Mouse (Mus musculus): ENCODE measurements around the gene Rfesd. TPM values are rescaled to one million over a fixed set of nuclear protein-coding genes. Genes with fewer than 3 reads are reported as not detected.

Gene Rfesd
- polyA plus RNA-seq, 1 experiment from 2014 or later = 17.9 TPM

DNA sequence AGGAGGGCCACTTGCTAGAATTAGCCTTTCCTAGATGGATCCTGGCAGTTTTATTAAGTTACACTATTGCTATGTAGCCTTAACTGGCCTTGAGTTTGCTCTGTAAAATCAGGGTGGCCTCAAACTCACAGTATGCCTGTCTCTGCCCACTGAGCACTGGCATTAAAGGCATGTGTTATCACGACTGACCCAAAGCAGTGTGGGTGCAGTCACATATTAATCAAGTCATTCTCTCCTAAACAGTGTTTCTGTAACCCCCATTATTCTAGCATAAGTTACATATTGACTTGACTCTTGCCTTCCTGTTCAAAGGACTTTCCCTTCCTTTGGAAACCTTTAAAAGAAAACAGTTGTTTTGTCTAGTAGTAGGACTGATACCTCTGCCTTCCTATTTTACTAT, 23.9 kb upstream of the Rfesd start:
- Histone ChIP-seq H3K4me1 (replicated peaks) (no peaks in the 10 kb centered on the region), H3K27ac (replicated peaks) (no peak overlapping the region), H3K9ac (no peak overlapping the region), H3K9me3 (no peaks in the 10 kb centered on the region), H3K4me3 (no peak overlapping the region), H3K27me3 (no peaks in the 10 kb centered on the region), H3K4me2 (no peak overlapping the region), H3K36me3 (no peaks in the 10 kb centered on the region)
- WGBS = 56% methylated on average over 1 of the region's 1 CpGs
- ATAC-seq (ENCODE audit: low read depth) = no peak

DNA sequence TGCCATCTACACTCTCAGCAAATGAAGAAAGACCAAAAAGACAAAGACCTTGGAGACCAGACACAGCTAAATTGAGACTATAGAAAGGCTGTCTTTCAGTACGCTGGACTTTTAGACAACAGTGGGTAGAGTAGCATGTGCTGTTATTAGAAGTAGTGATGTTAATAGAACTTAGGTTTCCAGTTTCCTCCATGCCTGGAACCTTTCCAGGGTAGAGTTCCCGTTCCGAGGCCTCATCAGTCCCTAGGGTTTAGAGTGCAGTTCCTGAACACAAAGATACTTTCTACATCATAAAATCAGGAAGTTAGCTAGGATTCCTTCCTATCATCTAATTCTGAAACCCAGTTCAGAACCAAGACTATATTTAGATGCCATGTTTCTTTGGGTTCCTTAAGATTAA, 6.1 kb upstream of the Rfesd start:
- no peak for ATAC-seq (ENCODE audit: low read depth)
- Histone ChIP-seq H3K36me3 (no peaks in the 10 kb centered on the region), H3K4me3 (no peak overlapping the region), H3K27me3 (no peaks in the 10 kb centered on the region), H3K4me1 (replicated peaks) (no peaks in the 10 kb centered on the region), H3K27ac (replicated peaks) (no peak overlapping the region), H3K9ac (no peak overlapping the region), H3K9me3 (no peaks in the 10 kb centered on the region), H3K4me2 (no peak overlapping the region)
- WGBS = 78% methylated on average over 3 of the region's 3 CpGs

DNA sequence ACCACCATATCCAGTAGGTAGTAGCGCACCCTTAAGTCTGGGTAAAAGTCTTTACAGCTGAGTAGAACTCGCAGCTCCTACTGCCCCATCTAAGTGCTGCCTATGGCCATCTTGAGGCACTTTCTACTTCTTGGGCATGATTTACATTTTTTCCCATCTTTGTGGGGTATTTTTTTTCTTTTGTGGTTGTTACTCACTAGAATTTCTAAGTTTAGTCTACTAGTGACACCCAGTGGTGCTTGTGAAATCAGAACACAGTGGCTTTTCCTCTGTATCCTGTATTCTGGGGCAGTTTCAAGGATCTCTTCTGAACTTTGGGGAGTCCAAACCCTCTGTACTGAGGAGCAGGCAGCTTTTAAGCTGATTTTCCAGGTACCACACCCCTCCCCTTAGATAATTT, 3.3 kb upstream of the Rfesd start:
- ATAC-seq (ENCODE audit: low read depth) = no peak
- no peak overlapping the region for H3K4me3 ChIP-seq
- 91% methylated on average over 2 of the region's 2 CpGs for WGBS
- H3K9ac ChIP-seq = no peak overlapping the region
- H3K4me2 ChIP-seq = no peak overlapping the region
- H3K9me3 ChIP-seq = no peaks in the 10 kb centered on the region
- H3K27ac ChIP-seq (replicated peaks) = no peak overlapping the region
- no peaks in the 10 kb centered on the region for H3K27me3 ChIP-seq
- H3K4me1 ChIP-seq (replicated peaks) = peaks cover 14% of the 10 kb centered on the region
- H3K36me3 ChIP-seq = no peaks in the 10 kb centered on the region

DNA sequence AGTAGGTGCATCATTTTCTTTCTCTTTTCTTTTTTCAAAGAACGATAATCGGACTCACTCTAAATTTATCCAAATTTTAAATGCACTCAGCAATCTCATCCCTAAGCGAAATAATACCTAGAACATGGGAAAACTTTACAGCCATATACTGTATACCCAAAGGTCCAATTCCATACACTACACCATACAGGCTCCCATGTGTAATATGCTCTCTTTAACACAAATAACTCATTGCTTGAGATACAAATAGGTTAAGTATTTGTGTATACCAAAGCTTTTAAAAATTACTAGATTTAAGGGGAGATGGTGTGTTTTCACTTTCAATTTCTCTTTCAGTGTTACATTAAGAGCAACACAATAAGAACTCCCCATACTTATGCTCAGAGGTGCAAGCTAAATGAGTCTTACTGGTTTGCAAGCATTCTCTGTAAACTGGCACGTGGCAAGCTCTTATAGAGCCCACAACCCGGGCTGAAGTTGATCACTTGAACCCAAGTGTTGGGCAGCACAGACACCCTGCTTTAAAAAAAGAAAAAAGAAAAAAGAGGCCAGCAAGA, 403 bp upstream of the Rfesd start:
- 48% methylated on average over 5 of the region's 5 CpGs for WGBS
- ATAC-seq (ENCODE audit: low read depth) = peak; percentile 70
- peak overlapping the region; percentile 55 for H3K9ac ChIP-seq
- H3K4me3 ChIP-seq = peak overlapping the region; percentile 56
- H3K4me1 ChIP-seq (replicated peaks) = peaks cover 15% of the 10 kb centered on the region
- peak overlapping the region; percentile 95 for H3K27ac ChIP-seq (replicated peaks)
- no peaks in the 10 kb centered on the region for H3K27me3 ChIP-seq
- peak overlapping the region; percentile 67 for H3K4me2 ChIP-seq
- no peaks in the 10 kb centered on the region for H3K36me3 ChIP-seq
- H3K9me3 ChIP-seq = no peaks in the 10 kb centered on the region

DNA sequence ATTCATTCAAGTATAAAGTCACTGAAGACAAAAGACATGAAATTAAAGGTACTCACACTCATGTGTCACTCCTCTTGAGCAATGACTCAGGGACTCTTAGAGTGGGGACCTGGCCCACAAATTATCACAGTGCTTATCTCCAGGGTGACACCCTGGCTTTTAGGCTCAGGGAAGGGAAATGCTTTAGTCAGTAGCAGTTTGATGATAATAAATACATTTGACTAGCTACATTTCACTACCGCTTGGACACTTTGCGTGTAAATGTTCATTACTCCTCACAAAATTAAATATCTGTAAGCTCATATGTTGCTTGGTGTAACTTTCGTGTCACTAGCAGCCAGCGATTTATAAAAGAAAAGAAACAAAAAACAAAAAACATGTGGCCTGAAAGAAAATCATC, 1.1 kb downstream of the Rfesd start:
- H3K4me1 ChIP-seq (replicated peaks) = peaks cover 15% of the 10 kb centered on the region
- no peaks in the 10 kb centered on the region for H3K9me3 ChIP-seq
- peak overlapping the region; percentile 56 for H3K4me3 ChIP-seq
- 73% methylated on average over 4 of the region's 4 CpGs for WGBS
- no peaks in the 10 kb centered on the region for H3K36me3 ChIP-seq
- peak overlapping the region; percentile 95 for H3K27ac ChIP-seq (replicated peaks)
- peak overlapping the region; percentile 67 for H3K4me2 ChIP-seq
- peak overlapping the region; percentile 85 for H3K9ac ChIP-seq
- no peaks in the 10 kb centered on the region for H3K27me3 ChIP-seq
- no peak for ATAC-seq (ENCODE audit: low read depth)

DNA sequence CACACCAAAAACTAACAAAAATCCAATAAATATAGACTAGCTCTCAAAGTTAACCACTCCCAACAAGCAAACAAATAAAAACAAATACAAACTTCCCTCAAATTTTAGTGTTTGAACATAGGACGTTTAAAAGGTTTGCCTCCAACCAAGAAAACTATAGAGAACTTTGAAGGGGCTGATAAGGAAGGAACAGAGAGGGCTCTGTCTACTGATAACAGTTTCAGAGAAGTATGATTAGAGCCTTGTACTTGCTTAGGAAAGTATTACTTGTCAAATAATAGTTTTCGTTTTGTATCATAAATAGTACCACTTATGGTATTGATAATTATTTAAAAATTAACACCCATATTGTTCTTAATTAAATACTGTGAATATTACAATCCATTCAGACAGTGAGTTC, 4.0 kb downstream of the Rfesd start:
- no peaks in the 10 kb centered on the region for H3K36me3 ChIP-seq
- H3K27me3 ChIP-seq = no peaks in the 10 kb centered on the region
- H3K9me3 ChIP-seq = no peaks in the 10 kb centered on the region
- H3K4me2 ChIP-seq = no peak overlapping the region
- no peak overlapping the region for H3K27ac ChIP-seq (replicated peaks)
- no peak overlapping the region for H3K9ac ChIP-seq
- H3K4me1 ChIP-seq (replicated peaks) = peaks cover 15% of the 10 kb centered on the region
- WGBS = 81% methylated on average over 2 of the region's 2 CpGs
- no peak for ATAC-seq (ENCODE audit: low read depth)
- H3K4me3 ChIP-seq = no peak overlapping the region

DNA sequence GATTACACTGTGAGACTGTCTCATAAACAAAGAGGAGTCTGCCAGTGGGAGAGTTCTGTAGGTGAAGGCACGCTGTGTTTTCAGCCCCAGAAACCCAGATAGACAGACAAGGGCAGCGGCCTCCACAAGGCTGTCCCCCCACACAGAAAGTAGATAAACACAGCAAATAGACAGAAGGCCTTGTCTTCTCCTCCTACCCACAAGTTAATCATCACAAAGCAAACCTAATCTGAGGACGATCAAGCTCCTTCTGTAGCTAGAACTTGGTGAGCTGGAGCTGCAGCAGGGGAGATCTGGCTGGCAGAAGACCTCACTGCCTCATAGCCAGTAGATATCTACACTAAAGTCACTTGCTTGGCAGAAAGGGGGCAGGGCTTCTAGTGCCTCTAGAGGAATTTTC, 15.2 kb downstream of the Rfesd start:
- Histone ChIP-seq H3K9me3 (no peaks in the 10 kb centered on the region), H3K36me3 (peaks cover 39% of the 10 kb centered on the region), H3K27ac (replicated peaks) (no peak overlapping the region), H3K27me3 (no peaks in the 10 kb centered on the region), H3K4me3 (no peak overlapping the region), H3K4me2 (no peak overlapping the region), H3K9ac (no peak overlapping the region), H3K4me1 (replicated peaks) (no peaks in the 10 kb centered on the region)
- no peak for ATAC-seq (ENCODE audit: low read depth)
- 88% methylated on average over 3 of the region's 3 CpGs for WGBS

DNA sequence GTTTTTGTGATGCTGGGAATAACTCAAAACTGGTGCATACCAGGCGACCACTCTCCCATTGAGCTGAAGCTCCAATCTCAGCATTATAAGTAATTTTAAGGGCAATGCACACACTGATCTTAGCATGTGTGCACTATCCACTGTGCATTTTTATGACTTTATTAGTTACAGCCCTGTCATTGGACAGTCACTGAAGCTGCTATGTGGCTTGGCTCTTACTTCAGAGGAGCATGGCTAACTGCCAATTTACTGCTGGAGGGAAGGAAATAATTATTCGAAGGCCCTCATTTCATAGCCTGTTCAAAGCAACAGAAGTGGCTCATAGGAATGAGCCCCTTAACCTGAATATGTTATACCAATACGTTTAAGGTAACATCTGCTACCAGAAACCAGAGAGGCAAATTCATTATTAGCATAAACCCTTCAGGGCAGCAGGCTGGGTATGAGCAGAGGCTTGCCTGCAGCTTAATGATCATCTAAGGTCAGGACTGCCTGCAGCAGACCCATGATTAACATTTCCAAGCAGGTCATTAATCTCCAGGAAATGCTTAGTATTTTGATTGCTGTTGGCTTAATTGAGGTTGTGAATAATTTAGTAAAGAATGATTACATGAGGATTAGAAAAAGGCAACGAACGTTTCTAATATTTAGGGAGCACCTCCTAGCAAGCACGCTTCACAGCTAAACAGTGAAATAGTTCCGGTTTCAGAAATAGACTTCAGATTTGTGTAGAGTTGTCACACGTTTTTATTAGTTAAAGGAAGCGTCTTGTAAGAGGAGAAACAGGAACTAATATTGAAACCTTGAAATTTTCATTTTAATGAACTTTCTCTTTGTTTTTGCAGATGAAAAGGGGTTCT, 26.1 kb downstream of the Rfesd start:
- peak overlapping the region; percentile 47; the same call in 1 of the 2 replicates for H3K27ac ChIP-seq (replicated peaks)
- H3K9ac ChIP-seq = no peak overlapping the region
- peak; percentile 92 for ATAC-seq (ENCODE audit: low read depth)
- H3K27me3 ChIP-seq = no peaks in the 10 kb centered on the region
- H3K4me3 ChIP-seq = no peak overlapping the region
- H3K9me3 ChIP-seq = 0 out of 2 replicates have a peak, but pooled peaks cover 5% of the 10 kb centered on the region
- 30% methylated on average over 9 of the region's 9 CpGs for WGBS
- H3K36me3 ChIP-seq = no peaks in the 10 kb centered on the region
- H3K4me1 ChIP-seq (replicated peaks) = peaks cover 15% of the 10 kb centered on the region
- no peak overlapping the region for H3K4me2 ChIP-seq

DNA sequence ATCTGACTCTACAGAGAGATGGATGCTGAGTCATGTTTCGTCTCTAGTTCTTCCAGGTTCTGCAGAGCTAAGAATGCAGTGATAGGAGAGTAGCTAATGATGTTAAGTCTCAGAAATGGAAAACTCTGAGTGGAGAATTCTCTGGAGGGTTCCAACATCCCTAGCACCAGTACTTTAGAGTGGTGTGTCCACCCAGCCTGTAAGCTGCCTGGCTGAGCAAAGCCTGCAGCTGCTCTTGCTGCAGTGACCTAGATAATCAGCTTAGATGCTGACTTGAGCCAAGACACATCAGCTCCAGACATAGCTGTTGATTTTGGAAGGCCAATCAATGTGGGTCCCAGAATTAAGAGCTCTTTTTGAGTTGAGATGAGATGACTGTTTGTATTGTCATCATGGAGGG, 30.4 kb downstream of the Rfesd start:
- H3K27me3 ChIP-seq = no peaks in the 10 kb centered on the region
- no peak for ATAC-seq (ENCODE audit: low read depth)
- H3K27ac ChIP-seq (replicated peaks) = no peak overlapping the region
- WGBS = 88% methylated on average over 1 of the region's 1 CpGs
- H3K4me2 ChIP-seq = no peak overlapping the region
- H3K9ac ChIP-seq = no peak overlapping the region
- H3K9me3 ChIP-seq = no peaks in the 10 kb centered on the region
- H3K4me3 ChIP-seq = no peak overlapping the region
- H3K4me1 ChIP-seq (replicated peaks) = peaks cover 15% of the 10 kb centered on the region
- H3K36me3 ChIP-seq = no peaks in the 10 kb centered on the region

DNA sequence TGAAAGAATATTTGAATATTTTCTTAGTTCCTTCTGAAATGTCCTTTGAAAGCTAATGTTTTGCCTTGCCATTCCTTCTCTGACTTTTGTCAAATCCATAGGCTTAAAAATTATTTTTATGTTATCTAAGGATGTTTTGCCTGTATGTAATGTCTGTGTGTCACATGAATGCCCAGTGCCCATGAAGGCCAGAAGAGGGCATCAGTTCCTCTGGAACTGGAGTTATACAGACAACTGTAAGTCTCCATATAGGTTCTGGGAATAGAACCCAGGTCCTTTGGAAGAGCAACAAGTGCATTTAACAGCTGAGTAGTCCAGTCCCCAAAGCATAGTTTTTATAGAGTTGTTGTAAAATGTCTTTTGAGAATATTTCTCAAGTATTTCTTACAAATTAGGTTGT, 36.6 kb downstream of the Rfesd start:
- Histone ChIP-seq H3K9ac (no peak overlapping the region), H3K4me3 (no peak overlapping the region), H3K27me3 (no peaks in the 10 kb centered on the region), H3K4me1 (replicated peaks) (no peaks in the 10 kb centered on the region), H3K9me3 (0 out of 2 replicates have a peak, but pooled peaks cover 2% of the 10 kb centered on the region), H3K36me3 (no peaks in the 10 kb centered on the region), H3K27ac (replicated peaks) (no peak overlapping the region), H3K4me2 (no peak overlapping the region)
- no peak for ATAC-seq (ENCODE audit: low read depth)

DNA sequence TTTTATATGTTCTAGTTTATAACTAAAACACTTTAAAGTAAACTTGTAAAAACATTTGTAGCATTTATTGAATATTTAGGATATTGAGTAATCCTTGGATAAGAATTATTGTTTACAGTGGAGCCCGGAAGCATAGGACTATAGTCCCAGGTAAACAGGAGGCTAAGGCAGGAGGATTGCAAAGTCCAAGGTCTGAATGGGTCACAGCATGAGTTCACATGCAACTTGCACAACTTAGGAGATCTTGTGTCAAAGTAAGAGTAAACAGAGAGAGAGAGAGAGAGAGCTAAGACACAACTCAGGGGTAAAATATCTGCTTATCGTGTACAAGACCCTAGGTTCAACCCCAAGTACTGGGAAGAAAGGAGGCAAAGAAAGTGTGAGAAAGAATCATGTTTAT, 41.9 kb downstream of the Rfesd start:
- Histone ChIP-seq H3K4me2 (no peak overlapping the region), H3K9me3 (no peaks in the 10 kb centered on the region), H3K4me3 (no peak overlapping the region), H3K27me3 (no peaks in the 10 kb centered on the region), H3K4me1 (replicated peaks) (no peaks in the 10 kb centered on the region), H3K36me3 (no peaks in the 10 kb centered on the region), H3K9ac (no peak overlapping the region), H3K27ac (replicated peaks) (no peak overlapping the region)
- ATAC-seq (ENCODE audit: low read depth) = no peak
- 89% methylated on average over 2 of the region's 2 CpGs for WGBS

DNA sequence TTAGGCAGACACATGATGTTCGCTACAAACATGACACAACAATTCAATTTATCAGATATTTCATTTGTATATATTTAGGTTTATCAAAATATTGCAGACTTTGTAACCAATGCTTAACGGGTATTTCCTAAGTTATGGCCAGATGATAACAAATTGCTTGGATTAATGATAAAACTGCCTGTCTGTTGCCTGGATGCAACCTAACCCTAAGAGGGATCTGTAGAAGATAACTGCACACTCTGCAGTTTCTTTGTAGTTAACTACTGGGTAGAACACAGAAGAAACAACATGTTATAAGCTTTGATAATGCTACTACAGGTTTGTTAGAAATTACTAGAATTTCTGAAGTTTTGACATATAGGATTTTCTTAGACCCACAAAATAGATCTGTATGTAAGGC, 42.3 kb downstream of the Rfesd start:
- WGBS = 91% methylated on average over 2 of the region's 2 CpGs
- Histone ChIP-seq H3K36me3 (no peaks in the 10 kb centered on the region), H3K4me1 (replicated peaks) (no peaks in the 10 kb centered on the region), H3K9me3 (no peaks in the 10 kb centered on the region), H3K27ac (replicated peaks) (no peak overlapping the region), H3K4me3 (no peak overlapping the region), H3K4me2 (no peak overlapping the region), H3K27me3 (no peaks in the 10 kb centered on the region), H3K9ac (no peak overlapping the region)
- ATAC-seq (ENCODE audit: low read depth) = no peak

DNA sequence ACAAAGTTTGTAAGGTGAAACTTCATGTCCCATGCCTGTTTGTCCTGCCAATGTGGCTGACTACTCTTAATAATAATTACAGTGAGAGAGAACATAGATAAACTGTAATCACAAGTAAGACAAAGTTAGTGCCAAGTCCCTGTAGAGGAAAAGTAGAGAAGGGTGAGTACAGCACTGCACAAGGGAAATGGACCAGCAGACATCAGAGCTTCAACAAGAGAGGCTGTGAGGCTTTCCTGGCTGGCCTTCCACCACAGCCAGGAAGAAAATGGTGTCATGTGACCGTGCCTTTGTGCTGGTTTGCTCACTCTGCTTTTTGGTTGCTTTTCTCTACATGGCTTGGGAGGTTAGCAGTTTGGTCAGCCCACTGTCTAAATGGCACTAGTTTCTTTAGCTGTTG, 42.9 kb downstream of the Rfesd start:
- H3K9ac ChIP-seq = no peak overlapping the region
- WGBS = 71% methylated on average over 1 of the region's 1 CpGs
- H3K4me1 ChIP-seq (replicated peaks) = no peaks in the 10 kb centered on the region
- H3K4me3 ChIP-seq = no peak overlapping the region
- no peak overlapping the region for H3K27ac ChIP-seq (replicated peaks)
- ATAC-seq (ENCODE audit: low read depth) = no peak
- no peaks in the 10 kb centered on the region for H3K36me3 ChIP-seq
- no peaks in the 10 kb centered on the region for H3K27me3 ChIP-seq
- H3K4me2 ChIP-seq = no peak overlapping the region
- H3K9me3 ChIP-seq = no peaks in the 10 kb centered on the region

Measured in neural tube, embryonic 13.5 days (tissue).